Mouse (Mus musculus) left cerebral cortex, adult 2 months (tissue): ENCODE measurements around the gene Rala. TPM values are rescaled to one million over a fixed set of nuclear protein-coding genes. Genes with fewer than 3 reads are reported as not detected.

Experiments
- DNase-seq, 2 experiments: peaks; one replicate each; pipeline ENCODE4 v3.0.0; 2021 to 2022; ENCODE audit warnings: low spot score in 2 of 2, mixed read lengths in 1 of 2; ENCODE audit errors: extremely low spot score in 1 of 2
- H3K27ac ChIP-seq: fragments of 200-600 bp; 2 replicates; pipeline ENCODE4 v1.8.1; 2022
- H3K4me3 ChIP-seq: fragments of 200-600 bp; 2 replicates; pipeline ENCODE4 v1.8.1; 2022
- CTCF ChIP-seq: fragments of 200-600 bp; IDR thresholded peaks from 2 replicates; pipeline ENCODE4 v1.8.1; 2022; ENCODE audit warnings: antibody characterized with exemption, mild to moderate bottlenecking, moderate library complexity
- intact Hi-C: fragments of 180-260 bp; cut with DNase I; formaldehyde crosslinking; loops from one replicate; pipeline ENCODE4 v1.15.1; 2025
- total RNA-seq, 2 experiments: library from RNA; stranded (reverse); gene quantifications; 2 replicates each; pipeline ENCODE4 v1.2.3; 2021

Gene Rala
- total RNA-seq, 2 experiments from 2014 or later: 57.1 to 59.0 TPM

- Histone ChIP-seq H3K27ac (0 out of 2 replicates have a peak overlapping the region, but pooled peaks have one; percentile 36), H3K4me3 (no peak overlapping the region)
- no peak for DNase-seq
- TF ChIP-seq CTCF: no peak
- intact Hi-C loops: no loop called here
Observed at GRCm38 (mm10) chr13:17866741-17867140, 77.3 kb downstream of the Rala start.

GRCm38 (mm10) chr13:17860536-17860935 lies 83.5 kb downstream of the Rala start:
- H3K4me3 ChIP-seq: no peak overlapping the region
- intact Hi-C loops: no loop called here
- H3K27ac ChIP-seq: no peak overlapping the region
- no peak for DNase-seq
- no peak for TF ChIP-seq CTCF

- peak; percentile 23 to 41 for DNase-seq
- TF ChIP-seq CTCF: no peak
- peak overlapping the region; percentile 40; the same call in 1 of the 2 replicates for H3K27ac ChIP-seq
- no peak overlapping the region for H3K4me3 ChIP-seq
- intact Hi-C loops: no loop called here
Observed at GRCm38 (mm10) chr13:17859365-17860033, 84.5 kb downstream of the Rala start.

- Histone ChIP-seq H3K27ac (no peak overlapping the region), H3K4me3 (no peak overlapping the region)
- no peak for TF ChIP-seq CTCF
- DNase-seq: no peak
- intact Hi-C loops: no loop called here
Observed at GRCm38 (mm10) chr13:17857046-17857445, 87.0 kb downstream of the Rala start.

- DNase-seq: no peak
- intact Hi-C loops: no loop called here
- H3K27ac ChIP-seq: no peak overlapping the region
- TF ChIP-seq CTCF: no peak
- H3K4me3 ChIP-seq: no peak overlapping the region
Observed at GRCm38 (mm10) chr13:17855492-17856138, 88.4 kb downstream of the Rala start.

GRCm38 (mm10) chr13:17854755-17855154 lies 89.3 kb downstream of the Rala start:
- H3K27ac ChIP-seq: no peak overlapping the region
- no peak for TF ChIP-seq CTCF
- intact Hi-C loops: no loop called here
- DNase-seq: no peak
- H3K4me3 ChIP-seq: no peak overlapping the region

GRCm38 (mm10) chr13:17843336-17843735 lies 100.7 kb downstream of the Rala start:
- no peak for DNase-seq
- no peak for TF ChIP-seq CTCF
- H3K27ac ChIP-seq: no peak overlapping the region
- no peak overlapping the region for H3K4me3 ChIP-seq
- intact Hi-C loops: no loop called here

GRCm38 (mm10) chr13:17842756-17843155 lies 101.3 kb downstream of the Rala start:
- no peak for TF ChIP-seq CTCF
- no peak for DNase-seq
- no peak overlapping the region for H3K4me3 ChIP-seq
- intact Hi-C loops: no loop called here
- no peak overlapping the region for H3K27ac ChIP-seq

- intact Hi-C loops: no loop called here
- DNase-seq: peak; percentile 36 to 47
- TF ChIP-seq CTCF: no peak
- no peak overlapping the region for H3K4me3 ChIP-seq
- no peak overlapping the region; the same call in 1 of the 2 replicates for H3K27ac ChIP-seq
Observed at GRCm38 (mm10) chr13:17839137-17839536, 104.9 kb downstream of the Rala start.

GRCm38 (mm10) chr13:17838484-17838851 lies 105.6 kb downstream of the Rala start:
- Histone ChIP-seq H3K4me3 (no peak overlapping the region), H3K27ac (no peak overlapping the region)
- TF ChIP-seq CTCF: peak; percentile 68
- intact Hi-C loops: loop anchor here (1.0 kb wide), 1 partner anchor 92 kb away; no protein-coding TSS in a partner anchor
- peak; percentile 59 to 62 for DNase-seq

- intact Hi-C loops: loop anchor here (1.0 kb wide), 2 partner anchors 92 to 145 kb away; no protein-coding TSS in a partner anchor
- TF ChIP-seq CTCF: peak; percentile 85
- Histone ChIP-seq H3K27ac (no peak overlapping the region), H3K4me3 (no peak overlapping the region)
- DNase-seq: peak; percentile 25 to 52
Observed at GRCm38 (mm10) chr13:17837610-17838483, 106.2 kb downstream of the Rala start.

GRCm38 (mm10) chr13:17836808-17837207 lies 107.2 kb downstream of the Rala start:
- intact Hi-C loops: loop anchor here (1.0 kb wide), 1 partner anchor 146 kb away; no protein-coding TSS in a partner anchor
- H3K27ac ChIP-seq: no peak overlapping the region
- TF ChIP-seq CTCF: no peak
- no peak for DNase-seq
- no peak overlapping the region for H3K4me3 ChIP-seq
